In the genomic region with DNA sequence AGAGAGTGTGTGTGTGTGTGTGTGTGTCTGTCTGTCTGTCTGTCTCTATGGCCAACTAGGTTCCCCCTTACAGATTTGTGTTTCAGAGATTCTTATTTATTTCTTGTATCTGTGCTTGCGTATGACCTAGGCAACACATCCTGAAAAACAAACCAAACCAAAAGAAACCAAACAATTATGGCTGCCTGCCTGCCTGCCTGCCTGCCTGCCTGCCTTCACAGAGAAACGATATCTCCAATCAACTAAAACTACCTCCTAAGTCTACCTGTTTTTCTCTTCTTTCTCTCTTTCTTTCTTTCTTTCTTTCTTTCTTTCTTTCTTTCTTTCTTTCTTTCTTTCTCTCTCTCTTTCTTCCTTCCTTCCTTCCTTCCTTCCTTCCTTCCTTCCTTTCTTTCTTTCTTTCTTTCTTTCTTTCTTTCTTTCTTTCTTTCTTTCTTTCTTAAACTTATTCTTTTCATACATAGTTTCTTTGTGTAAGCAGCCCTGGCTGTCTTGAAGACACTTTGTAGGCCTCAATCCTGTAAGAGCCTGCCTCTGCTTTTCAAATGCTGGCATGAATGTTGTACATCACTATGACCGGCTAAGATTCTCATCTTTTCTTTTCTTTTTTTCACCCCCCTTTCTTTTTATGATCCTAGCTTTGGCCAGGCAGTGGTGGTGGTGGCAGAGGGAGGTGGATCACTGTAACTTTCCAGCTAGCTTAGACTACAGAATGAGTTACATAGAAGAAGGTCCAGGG, we compare ENCODE assay signal across 10 mouse cellular contexts. TPM values are rescaled to one million over a fixed set of nuclear protein-coding genes. Genes with fewer than 3 reads are reported as not detected.
A peak's percentile ranks its signal among the peaks of the same experiment; 100 is the strongest.
DNase-seq lines count a peak whose midpoint lies in the region; ATAC-seq and TF ChIP-seq lines count a peak whose summit lies in the region.
"Not testable (repeated sequence)": the region's sequence is repeated elsewhere in the genome, so short reads cannot be mapped to it uniquely, and the experiment has no call there.
"Had no signal": no experiment of that assay in that cellular context is flagged by ENCODE, and none has a peak within 500 bp of the region (broad histone marks: within the 10 kb centered on the region; RNA-seq: fewer than 3 reads in every experiment).

No protein-coding gene starts in this region.

- peak; percentile 13 to 14 for DNase-seq in B cell, adult 2 months
- peak; percentile 48 for DNase-seq in adrenal gland, postnatal 25 days
- peak; percentile 72 for DNase-seq in kidney, postnatal 0 days (ENCODE audit: low spot score)
- DNase-seq in liver, result peak; percentile 74
- DNase-seq in midbrain, postnatal 0 days (ENCODE audit: low spot score), result peak; percentile 54
- DNase-seq in stomach, postnatal 0 days (ENCODE audit: low spot score), result peak; percentile 66

- not testable (repeated sequence) for H3K4me2 ChIP-seq in embryonic facial prominence, embryonic 13.5 days; heart, embryonic 14.5 days (ENCODE audit: low read length); kidney, postnatal 0 days (ENCODE audit: low read length); midbrain, postnatal 0 days (ENCODE audit: low read depth, low read length, poor library complexity, severe bottlenecking); stomach, postnatal 0 days (replicated peaks; ENCODE audit: low read depth)

- not testable (repeated sequence) for H3K9me3 ChIP-seq in embryonic facial prominence, embryonic 13.5 days; heart, embryonic 14.5 days (ENCODE audit: control insufficient read depth, low read length); kidney, postnatal 0 days (replicated peaks; ENCODE audit: low read length); midbrain, postnatal 0 days (ENCODE audit: low read length); stomach, postnatal 0 days (ENCODE audit: control insufficient read depth, low read length)

- H3K27me3 ChIP-seq in embryonic facial prominence, embryonic 13.5 days; heart, embryonic 14.5 days (ENCODE audit: control insufficient read depth, insufficient read depth, low read length); kidney, postnatal 0 days (ENCODE audit: insufficient read depth, low read length); midbrain, postnatal 0 days (ENCODE audit: insufficient read depth, low read length); stomach, postnatal 0 days (ENCODE audit: control insufficient read depth, insufficient read depth, low read length): not testable (repeated sequence)

- TF ChIP-seq EP300 in stomach, postnatal 0 days (optimal IDR thresholded peaks at IDR 0.05), result not testable (repeated sequence)

- ATAC-seq in embryonic facial prominence, embryonic 13.5 days (ENCODE audit: insufficient number of reproducible peaks, insufficient read depth, low FRiP score, low TSS enrichment, low read depth), result peak; percentile 49; the same call in 1 of the 2 replicates
- 0 out of 2 replicates have a peak, but pooled peaks have one; percentile 48 for ATAC-seq in heart, embryonic 14.5 days (ENCODE audit: insufficient number of reproducible peaks, insufficient read depth, low FRiP score, low read depth)
- 0 out of 2 replicates have a peak, but pooled peaks have one; percentile 60 for ATAC-seq in kidney, postnatal 0 days (replicated peaks; ENCODE audit: low FRiP score, low read depth)
- peak; percentile 68; the same call in 1 of the 2 replicates for ATAC-seq in midbrain, postnatal 0 days (ENCODE audit: low FRiP score)
- peak; percentile 72; the same call in 1 of the 2 replicates for ATAC-seq in stomach, postnatal 0 days (ENCODE audit: low FRiP score, low TSS enrichment)

- 68% methylated on average over 3 of the region's 3 CpGs for WGBS in embryonic facial prominence, embryonic 13.5 days
- WGBS in heart, embryonic 14.5 days, result 70% methylated on average over 3 of the region's 3 CpGs
- 77% methylated on average over 3 of the region's 3 CpGs for WGBS in kidney, postnatal 0 days
- WGBS in midbrain, postnatal 0 days, result 75% methylated on average over 3 of the region's 3 CpGs
- 73% methylated on average over 3 of the region's 3 CpGs for WGBS in stomach, postnatal 0 days

- H3K4me3 ChIP-seq in embryonic facial prominence, embryonic 13.5 days; heart, embryonic 14.5 days (ENCODE audit: control insufficient read depth in 1 of 2, insufficient read depth in 1 of 2, low read depth in 1 of 2, low read length in 2 of 2); kidney, postnatal 0 days (replicated peaks; ENCODE audit: low read depth, low read length); midbrain, postnatal 0 days (ENCODE audit: low read depth, low read length); stomach, postnatal 0 days (ENCODE audit: low read depth, low read length): not testable (repeated sequence)

- H3K9ac ChIP-seq in embryonic facial prominence, embryonic 13.5 days; heart, embryonic 14.5 days (ENCODE audit: low read length); kidney, postnatal 0 days (ENCODE audit: low read depth, low read length); midbrain, postnatal 0 days (replicated peaks; ENCODE audit: low read length, poor library complexity, severe bottlenecking); stomach, postnatal 0 days (ENCODE audit: low read length): not testable (repeated sequence)

- not testable (repeated sequence) for H3K4me1 ChIP-seq in embryonic facial prominence, embryonic 13.5 days; heart, embryonic 14.5 days (ENCODE audit: control insufficient read depth in 2 of 2, insufficient read depth in 2 of 2, low read length in 2 of 2); kidney, postnatal 0 days (replicated peaks; ENCODE audit: insufficient read depth, low read length); midbrain, postnatal 0 days (ENCODE audit: insufficient read depth, low read length); stomach, postnatal 0 days (replicated peaks; ENCODE audit: control insufficient read depth, insufficient read depth)

- H3K27ac ChIP-seq in embryonic facial prominence, embryonic 13.5 days; heart, embryonic 14.5 days (replicated peaks in 1 of 2; ENCODE audit: control insufficient read depth in 1 of 2, insufficient read depth in 1 of 2, low read depth in 2 of 2, low read length in 2 of 2); kidney, postnatal 0 days; midbrain, postnatal 0 days (ENCODE audit: low read depth, low read length); stomach, postnatal 0 days (replicated peaks): not testable (repeated sequence)

- not testable (repeated sequence) for TF ChIP-seq CTCF in kidney, postnatal 0 days (IDR thresholded peaks at IDR 0.05; ENCODE audit: low read depth); midbrain, postnatal 0 days (IDR thresholded peaks at IDR 0.05); stomach, postnatal 0 days (IDR thresholded peaks at IDR 0.05; ENCODE audit: low read depth)

- H3K36me3 ChIP-seq in embryonic facial prominence, embryonic 13.5 days; heart, embryonic 14.5 days (ENCODE audit: control insufficient read depth, insufficient read depth, low read length); kidney, postnatal 0 days (ENCODE audit: insufficient read depth, low read length); midbrain, postnatal 0 days (ENCODE audit: insufficient read depth, low read length); stomach, postnatal 0 days (ENCODE audit: control insufficient read depth, insufficient read depth, low read length): not testable (repeated sequence)

RNA-seq across cellular contexts. Expression of a gene that starts 59.7 kb away (rescaled TPM):
- total RNA-seq in adrenal gland, postnatal 25 days (2021), result not detected in 2 replicates
- polyA plus RNA-seq in embryonic facial prominence, embryonic 13.5 days (2015; fragmentation: Nextera tagmentation; extraction: Ambion mirVana), result not detected in 2 replicates
- not detected in 2 replicates for polyA plus RNA-seq in heart, embryonic 14.5 days (2014; fragmentation: Nextera tagmentation; extraction: Ambion mirVana)
- not detected in 2 replicates for polyA plus RNA-seq in kidney, postnatal 0 days (2015; fragmentation: Nextera tagmentation; extraction: Ambion mirVana)
- not detected in 2 replicates for total RNA-seq in midbrain, postnatal 0 days (2014; rRNA removed)
- not detected in 2 replicates for polyA plus RNA-seq in midbrain, postnatal 0 days (2015; fragmentation: Nextera tagmentation; extraction: Ambion mirVana)
- 0.01 TPM in 1 of 2 replicates, not detected in the other for polyA plus RNA-seq in stomach, postnatal 0 days (2015; fragmentation: Nextera tagmentation; extraction: Ambion mirVana)
- total RNA-seq: layer of hippocampus, adult 18-20 months had no signal
- polyA plus RNA-seq: neural tube, embryonic 12.5 days had no signal

Comparison
In these comparisons a context has a peak if more than half of its experiments do, and no peak if none do; other contexts are left out.
1. DNase-seq: peak in every context shown above with its lines; median percentile 74 in liver; 72 in kidney, postnatal 0 days; 66 in stomach, postnatal 0 days; 54 in midbrain, postnatal 0 days; 48 in adrenal gland, postnatal 25 days; 14 in B cell, adult 2 months.